Mouse (Mus musculus) spleen, adult 12 weeks (tissue): ENCODE measurements around the gene Rad1.
"Not testable (repeated sequence)": the region's sequence is repeated elsewhere in the genome, so short reads cannot be mapped to it uniquely, and the experiment has no call there.

Experiments
- DNase-seq: peaks from one replicate; pipeline ENCODE4 v3.0.0; 2022; ENCODE audit warnings: low spot score

The Rad1 gene

DNA sequence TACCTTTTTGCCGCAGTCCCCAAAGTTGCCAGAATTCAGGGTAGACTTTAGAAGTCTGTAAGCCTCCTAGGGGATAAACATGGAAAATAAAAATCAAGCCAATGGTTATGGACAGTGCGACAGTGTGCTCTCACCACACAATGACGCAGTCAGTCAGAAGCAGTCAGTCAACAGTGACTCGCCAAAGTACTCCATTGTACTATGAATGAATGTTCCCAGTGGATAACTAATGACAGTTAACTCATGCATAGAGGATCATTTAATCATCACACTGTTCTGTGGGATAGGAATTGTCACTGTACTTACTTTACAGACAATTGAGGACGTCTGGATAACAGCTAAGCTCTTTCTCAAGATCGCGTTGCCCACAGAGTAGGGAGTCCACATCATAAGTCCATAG lies 29.3 kb downstream of the Rad1 start:
- no peak for DNase-seq

DNA sequence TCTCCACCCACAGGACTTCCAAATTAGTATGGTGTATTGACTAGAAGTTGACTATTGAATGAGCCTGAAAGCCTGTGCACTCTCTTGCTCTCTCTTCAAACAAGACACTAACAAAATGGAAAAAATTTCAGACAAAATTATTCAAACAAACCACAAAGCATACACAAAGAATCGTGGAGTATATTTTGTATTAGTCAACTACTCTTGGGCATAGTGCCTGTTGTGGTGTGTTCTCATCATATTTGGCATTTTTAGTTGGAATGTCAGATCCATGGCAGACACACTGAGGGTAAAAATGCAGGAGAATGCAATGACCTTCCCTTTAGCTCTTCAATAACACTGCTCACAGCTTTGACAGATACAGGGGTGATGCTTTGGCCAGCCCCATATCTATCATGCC lies 40.1 kb downstream of the Rad1 start:
- DNase-seq, result no peak

DNA sequence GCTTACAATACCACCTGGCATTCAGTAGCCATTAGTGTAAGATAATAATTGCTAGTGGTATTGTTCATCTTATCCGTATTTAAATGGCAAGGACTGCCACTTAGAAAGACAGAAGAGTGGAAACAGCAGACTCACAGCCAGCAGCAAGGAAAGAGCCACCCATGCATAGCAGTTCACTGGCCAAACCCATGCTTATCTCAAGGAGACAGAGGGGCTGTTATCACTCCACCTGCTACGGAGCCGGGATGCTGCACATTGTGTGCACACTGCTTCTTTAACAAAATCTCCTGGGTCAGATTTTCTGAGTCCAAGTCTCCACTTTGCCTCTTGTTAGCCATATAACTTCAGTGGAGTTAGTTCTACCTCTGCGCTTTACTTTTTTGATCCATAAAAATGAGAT lies 45.5 kb downstream of the Rad1 start:
- DNase-seq, result no peak

DNA sequence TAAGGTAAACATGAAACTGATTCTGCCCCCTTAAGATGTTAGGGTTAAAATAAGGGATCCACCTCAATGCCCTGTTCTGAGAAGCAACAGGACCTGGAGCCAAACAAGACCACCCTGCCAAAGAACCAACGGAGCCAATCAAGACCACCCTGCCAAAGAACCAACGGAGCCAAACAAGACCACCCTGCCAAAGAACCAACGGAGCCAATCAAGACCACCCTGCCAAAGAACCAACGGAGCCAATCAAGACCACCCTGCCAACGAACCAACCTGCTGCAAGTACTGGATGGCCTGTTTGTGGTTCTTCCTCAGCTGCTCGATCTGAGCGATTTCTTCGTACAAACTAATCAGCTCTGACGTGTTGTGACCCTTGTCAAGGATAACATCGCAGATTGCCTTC lies 47.5 kb downstream of the Rad1 start:
- DNase-seq, result not testable (repeated sequence)

DNA sequence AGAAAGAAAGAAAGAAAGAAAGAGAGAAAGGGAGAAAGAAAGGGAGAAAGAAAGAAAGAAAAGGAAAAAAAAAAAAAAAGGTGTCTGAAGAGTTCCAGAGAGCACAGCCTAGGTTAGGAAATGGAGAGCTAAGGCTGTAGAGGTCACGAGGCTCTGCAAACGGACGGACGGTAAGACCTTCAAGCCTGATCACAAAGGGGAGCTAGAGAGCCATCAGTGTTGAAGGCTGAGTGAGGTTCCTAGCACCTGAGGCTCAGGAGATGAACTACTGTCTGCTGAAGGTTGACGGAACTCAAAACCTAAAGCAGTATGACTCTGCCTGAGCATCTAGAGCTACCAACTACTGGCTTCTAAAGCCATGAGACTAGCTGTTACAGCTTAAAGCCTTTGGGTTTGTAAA lies 48.8 kb downstream of the Rad1 start:
- no peak for DNase-seq

DNA sequence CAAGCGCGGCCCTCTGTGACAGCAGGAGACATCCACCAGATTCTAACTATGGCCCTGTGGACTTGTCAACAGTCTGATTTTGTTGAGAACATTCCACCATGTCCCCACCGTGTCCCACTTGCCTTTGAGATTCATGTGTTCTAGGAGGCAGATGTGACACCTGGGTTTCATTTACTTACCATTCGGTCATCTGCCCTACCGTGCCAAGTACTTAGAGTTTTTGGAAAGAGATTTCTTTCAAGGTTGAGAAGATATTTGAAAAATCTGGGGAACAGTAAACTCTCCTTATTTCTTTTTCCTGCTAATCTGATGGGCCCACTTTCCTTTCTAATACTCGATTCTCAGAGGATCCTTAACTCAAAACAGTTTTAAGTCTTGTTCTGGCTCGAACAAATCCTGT lies 50.2 kb downstream of the Rad1 start:
- DNase-seq, result no peak

DNA sequence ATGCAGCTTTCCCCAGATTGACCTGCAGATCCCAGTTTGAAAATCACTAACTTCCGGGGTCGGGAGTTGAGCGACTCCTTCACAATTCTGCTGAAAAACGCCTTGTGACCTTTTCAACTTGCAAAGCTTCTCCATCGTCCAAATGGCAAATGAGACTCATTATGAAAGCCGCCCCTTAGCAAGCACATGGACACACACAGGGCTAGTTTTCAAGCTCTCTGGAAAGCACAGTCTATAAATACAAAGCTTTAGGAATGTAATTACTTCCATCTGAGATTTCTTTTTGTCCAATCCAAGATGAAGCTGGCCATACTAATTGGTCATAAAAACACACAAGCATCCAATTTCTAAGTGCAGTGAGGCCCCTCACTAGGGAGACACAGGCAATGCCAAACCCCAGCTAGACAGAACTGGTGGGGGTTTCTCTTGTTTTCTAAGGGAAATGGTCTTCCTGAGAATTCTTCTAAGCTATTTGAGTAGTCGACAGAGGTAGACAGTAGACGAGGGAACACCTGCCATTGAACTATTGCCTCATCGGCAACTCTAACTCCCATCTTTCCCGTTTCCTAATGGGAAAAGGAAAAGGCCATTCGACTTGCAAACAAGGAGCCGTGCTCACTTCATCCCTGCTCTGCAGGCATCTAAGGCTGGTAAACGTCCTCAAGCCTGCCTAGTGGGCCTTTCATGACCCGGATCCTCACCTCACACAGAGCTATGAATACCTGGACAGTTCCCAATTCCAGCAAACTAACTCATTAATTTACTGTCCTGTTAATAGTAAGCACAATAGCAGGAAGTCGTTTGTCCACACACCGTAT lies 54.7 kb downstream of the Rad1 start:
- DNase-seq, result no peak
